Mouse (Mus musculus) left cerebral cortex, adult 2 months (tissue): ENCODE data around the gene Dram1. TPM values are rescaled to one million over a fixed set of nuclear protein-coding genes. Genes with fewer than 3 reads are reported as not detected.

Source experiments
- DNase-seq, 2 experiments: peaks; one replicate each; pipeline ENCODE4 v3.0.0; 2021 to 2022; ENCODE audit warnings: low spot score in 2 of 2, mixed read lengths in 1 of 2; ENCODE audit errors: extremely low spot score in 1 of 2
- H3K27ac ChIP-seq: fragments of 200-600 bp; 2 replicates; pipeline ENCODE4 v1.8.1; 2022
- H3K4me3 ChIP-seq: fragments of 200-600 bp; 2 replicates; pipeline ENCODE4 v1.8.1; 2022
- CTCF ChIP-seq: fragments of 200-600 bp; IDR thresholded peaks from 2 replicates; pipeline ENCODE4 v1.8.1; 2022; ENCODE audit warnings: antibody characterized with exemption, mild to moderate bottlenecking, moderate library complexity
- intact Hi-C: fragments of 180-260 bp; cut with DNase I; formaldehyde crosslinking; loops from one replicate; pipeline ENCODE4 v1.15.1; 2025
- total RNA-seq, 2 experiments: library from RNA; stranded (reverse); gene quantifications; 2 replicates each; pipeline ENCODE4 v1.2.3; 2021

Gene Dram1
- total RNA-seq, 2 experiments from 2014 or later, result 1.1 to 1.2 TPM

DNA sequence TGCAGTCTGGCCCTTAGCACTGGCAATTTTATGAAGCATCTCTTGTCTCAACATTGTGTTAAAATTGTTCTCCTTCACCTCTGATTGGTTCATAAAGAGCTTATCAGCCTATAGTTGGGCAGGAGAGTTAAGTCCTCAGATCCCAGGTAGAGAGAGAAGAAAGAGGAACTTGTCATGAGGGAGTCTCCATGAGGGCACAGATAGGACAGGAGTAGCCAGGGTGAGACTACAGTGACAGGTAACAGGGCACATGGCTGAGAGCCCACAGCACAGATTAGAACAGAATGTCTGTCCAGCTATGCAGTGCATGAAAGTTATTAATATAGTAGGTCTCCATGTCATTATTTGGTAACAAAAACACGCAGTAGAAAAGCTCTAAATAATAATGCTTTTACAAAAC, 16.7 kb downstream of the Dram1 start:
- H3K4me3 ChIP-seq, result no peak overlapping the region
- DNase-seq, result no peak
- no peak for TF ChIP-seq CTCF
- no peak overlapping the region for H3K27ac ChIP-seq
- intact Hi-C loops, result no loop called here

DNA sequence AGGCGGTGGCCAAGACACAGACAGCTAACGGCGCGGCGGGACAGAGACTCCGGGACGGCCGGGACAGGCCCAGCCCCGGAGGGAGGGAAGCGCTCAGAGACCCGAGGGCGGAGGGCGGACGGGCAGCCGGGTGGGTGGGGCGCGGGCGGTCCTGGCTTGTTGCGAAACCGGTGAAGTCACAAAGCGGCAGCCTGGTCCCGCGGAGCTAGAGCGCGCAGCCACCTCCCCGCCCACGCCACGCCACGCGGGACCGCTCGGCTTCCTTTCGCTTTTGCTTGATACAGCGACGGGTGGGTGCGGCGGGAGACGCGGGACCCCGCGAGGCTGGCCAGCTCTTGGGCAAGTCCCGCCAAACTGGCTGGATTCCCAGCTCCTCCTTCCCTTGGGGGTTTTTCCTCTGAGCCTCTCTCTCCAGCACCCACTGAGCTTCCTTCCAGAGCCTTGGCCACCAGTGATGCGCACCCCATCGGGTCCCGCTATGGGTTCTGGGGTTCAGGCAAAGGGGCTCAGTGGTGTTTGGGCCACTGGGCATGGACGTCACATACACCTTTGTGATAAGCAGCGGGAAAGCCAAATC, 21.8 kb downstream of the Dram1 start:
- Histone ChIP-seq H3K27ac (peak overlapping the region; percentile 38; the same call in 1 of the 2 replicates), H3K4me3 (peak overlapping the region; percentile 68)
- peak; percentile 59 to 67 for DNase-seq
- TF ChIP-seq CTCF, result no peak
- intact Hi-C loops, result no loop called here

DNA sequence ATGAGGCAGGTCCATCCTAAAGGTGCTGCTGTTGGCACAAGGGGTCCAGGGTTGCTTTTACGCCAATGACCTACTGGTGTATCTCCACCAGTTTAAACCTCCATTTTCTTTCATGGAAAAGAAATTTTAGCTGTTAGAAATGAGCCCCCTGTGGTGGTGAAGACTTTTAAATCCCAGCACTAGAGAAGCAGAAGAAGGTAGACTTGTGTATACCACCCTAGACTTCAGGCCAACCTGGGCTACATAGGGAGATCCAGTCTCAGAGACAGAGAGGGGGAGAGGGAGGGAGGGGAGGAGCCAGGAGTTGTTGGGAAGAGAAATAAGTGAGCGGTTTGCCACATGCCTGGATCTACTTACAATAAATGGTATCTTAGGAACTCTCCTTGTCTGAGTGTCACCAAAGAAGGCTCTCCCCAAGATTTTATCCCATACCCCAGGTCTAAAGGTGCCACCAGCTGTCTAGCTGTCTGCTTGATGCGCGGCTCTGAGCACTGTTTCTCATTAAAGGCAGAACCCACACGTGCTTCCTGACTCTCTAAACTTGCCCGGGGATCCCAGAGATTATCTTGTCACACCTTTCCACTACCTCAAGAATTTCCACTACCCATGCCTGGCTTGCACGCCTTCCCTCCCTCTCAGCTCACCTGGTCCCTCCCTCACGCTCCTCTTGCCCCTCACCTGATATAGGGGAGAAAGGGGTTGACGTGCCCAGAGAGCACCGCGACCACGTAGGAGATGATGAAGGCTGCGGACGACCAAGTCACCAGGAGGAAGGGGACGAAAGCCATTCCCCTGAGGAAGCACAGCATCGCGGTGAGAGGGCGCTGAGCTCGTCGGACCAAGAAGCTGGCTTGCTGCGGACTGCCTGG, 22.5 kb downstream of the Dram1 start:
- H3K4me3 ChIP-seq, result peak overlapping the region; percentile 68
- H3K27ac ChIP-seq, result no peak overlapping the region; the same call in 1 of the 2 replicates
- TF ChIP-seq CTCF, result no peak
- intact Hi-C loops, result no loop called here
- DNase-seq, result no peak

DNA sequence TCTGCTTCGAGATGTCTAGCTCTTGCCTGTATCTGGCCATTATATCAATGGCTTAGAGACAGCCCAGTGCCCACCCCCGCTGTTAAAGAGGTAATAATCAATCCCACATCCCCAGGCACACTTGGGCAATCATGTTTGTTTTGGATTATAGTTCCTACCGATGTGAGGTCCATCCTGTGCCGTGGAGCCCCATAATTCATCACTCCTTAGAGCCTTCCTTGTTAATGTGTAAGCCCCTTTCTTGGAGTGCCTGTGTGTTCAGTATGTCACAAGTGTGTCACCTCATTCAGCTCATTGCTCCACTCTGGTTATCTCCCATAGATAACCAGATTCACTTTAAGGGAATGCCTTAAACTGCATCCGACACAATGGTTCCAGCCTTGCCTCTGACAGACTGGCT, 24.3 kb downstream of the Dram1 start:
- no peak for DNase-seq
- intact Hi-C loops, result no loop called here

DNA sequence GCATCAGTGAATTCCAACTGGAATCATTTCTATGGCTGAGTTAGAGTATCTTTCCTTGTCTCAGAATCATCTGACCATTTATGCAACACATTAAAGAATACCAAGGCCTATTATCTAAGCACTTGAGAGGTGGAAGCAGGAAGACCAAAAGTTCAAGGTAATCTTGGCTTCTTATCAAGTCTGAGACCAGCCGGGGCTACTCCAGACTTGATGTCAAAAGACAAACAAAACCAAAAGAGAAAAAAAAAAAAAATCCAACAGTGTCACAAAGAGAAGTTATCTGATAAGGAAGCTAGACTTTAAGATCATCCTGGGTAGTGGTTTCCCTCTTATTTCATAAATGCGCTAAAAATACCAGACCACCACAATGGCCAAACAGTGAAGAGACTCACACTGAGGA, 26.3 kb downstream of the Dram1 start:
- intact Hi-C loops, result no loop called here
- Histone ChIP-seq H3K27ac (no peak overlapping the region), H3K4me3 (no peak overlapping the region)
- no peak for DNase-seq
- no peak for TF ChIP-seq CTCF

More for the DNA sequence above, 24.3 kb downstream of the Dram1 start:
- Histone ChIP-seq H3K4me3 (no peak overlapping the region), H3K27ac (no peak overlapping the region)
- no peak for TF ChIP-seq CTCF

DNA sequence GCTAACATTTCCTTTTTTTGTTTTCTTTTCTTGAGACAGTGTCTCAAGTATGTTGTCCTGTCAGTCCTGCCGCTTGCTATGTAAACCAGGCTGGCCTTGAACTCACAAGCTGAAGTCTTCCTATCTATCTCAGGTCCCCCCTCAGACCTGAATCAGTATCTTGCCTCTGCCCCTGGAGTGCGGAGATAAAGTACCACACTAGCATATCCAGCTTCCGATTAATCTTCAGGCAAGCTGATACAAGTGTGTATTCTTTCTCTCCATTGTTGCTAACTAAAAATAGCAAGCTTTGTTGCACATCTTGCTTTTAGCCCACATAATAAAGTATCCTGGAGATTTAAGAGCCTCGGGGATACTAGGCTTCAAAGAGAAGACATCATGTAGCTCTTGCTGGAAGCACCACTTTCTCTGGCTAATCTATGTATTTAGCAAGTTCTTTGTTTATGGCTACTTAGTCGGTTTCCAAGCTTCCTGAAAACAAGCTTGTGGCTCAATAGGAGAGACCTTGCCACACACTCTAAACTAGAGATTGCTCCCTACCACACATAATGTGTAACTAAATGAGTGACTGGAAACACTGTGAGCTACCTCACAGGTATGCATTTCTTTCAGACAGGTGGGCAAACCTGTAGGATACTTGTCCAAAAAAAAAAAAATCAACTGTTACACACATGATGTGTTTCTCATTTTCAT, 27.3 kb downstream of the Dram1 start:
- Histone ChIP-seq H3K4me3 (no peak overlapping the region), H3K27ac (no peak overlapping the region)
- no peak for TF ChIP-seq CTCF
- intact Hi-C loops, result no loop called here
- no peak for DNase-seq

DNA sequence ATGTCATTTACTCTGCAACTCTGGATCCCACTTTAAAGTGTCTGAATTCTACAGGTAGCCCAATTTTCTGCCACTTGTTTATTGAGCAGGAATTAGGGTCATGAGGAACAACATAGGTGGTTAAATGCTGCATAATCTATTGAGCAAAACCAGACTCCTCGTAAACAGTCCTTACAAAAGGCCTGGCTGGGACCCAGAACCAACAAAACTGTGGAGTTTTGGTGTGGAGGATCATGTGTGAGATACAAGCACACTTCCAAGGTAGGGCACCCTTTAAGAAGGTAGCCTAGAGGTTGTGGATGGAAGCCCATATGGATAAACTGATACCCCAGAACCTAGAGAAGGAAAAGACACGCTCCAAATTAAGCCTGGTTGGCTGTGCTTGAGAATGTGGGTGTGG, 28.2 kb downstream of the Dram1 start:
- no peak for DNase-seq
- intact Hi-C loops, result no loop called here
- no peak for TF ChIP-seq CTCF

DNA sequence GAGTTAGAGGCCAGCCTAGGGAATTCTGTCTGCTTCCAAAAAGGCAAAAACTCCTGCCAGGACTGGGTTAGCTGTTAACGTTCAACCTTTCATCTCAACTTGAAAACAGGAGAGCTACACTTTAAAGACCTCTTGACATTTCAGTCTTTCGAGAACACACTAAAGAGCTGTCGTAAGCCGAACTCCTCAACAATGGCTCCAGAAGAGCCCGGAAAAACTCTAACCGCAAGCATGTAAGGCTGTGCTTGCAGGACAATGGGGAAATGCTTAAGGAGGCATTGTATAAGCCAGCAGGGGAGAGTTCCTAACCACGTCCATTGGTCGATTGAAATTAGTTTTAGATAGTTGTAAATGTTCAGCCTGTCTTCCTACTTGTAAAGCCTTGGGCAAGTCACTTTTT, 29.1 kb downstream of the Dram1 start:
- Histone ChIP-seq H3K4me3 (no peak overlapping the region), H3K27ac (no peak overlapping the region)
- TF ChIP-seq CTCF, result no peak
- no peak for DNase-seq
- intact Hi-C loops, result no loop called here

More for the DNA sequence above, 28.2 kb downstream of the Dram1 start:
- Histone ChIP-seq H3K27ac (no peak overlapping the region), H3K4me3 (no peak overlapping the region)

DNA sequence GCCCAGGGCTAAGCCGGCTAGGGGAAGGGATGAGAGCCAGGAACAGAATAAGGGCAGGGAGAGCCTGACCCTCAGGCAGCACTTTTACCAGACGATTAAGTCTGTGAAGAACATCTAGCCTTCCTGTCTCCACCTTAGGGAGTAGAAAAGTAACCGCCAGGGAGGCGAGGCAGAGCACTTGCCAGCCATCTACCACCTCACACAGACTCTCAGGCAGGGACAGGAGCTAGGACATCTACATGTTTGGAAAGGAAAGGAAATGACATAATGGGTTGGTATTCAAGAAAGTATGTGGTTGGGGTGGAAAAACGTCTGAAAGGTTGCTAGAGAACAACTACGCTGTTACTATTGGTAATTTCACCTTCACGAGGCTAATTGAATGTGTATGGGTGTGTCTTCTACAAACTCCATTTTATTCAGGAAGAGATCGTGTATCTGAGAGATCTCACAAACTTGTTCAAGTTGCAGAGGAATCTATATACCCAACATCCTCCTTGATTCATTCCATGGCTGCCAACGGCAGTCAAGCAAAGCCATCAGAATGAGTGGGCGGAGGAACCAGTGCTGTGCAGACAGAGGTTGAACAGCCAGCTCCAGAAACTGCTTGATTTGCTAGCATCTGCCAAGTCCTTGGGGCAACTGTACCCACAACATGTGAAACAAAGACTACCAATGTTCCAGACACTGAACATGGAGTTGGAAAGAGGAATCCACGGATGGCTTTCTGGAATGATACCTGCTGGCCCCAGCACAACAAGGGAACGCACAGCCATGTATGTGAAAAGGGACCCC, 32.2 kb downstream of the Dram1 start:
- intact Hi-C loops, result no loop called here
- TF ChIP-seq CTCF, result no peak
- Histone ChIP-seq H3K4me3 (no peak overlapping the region), H3K27ac (no peak overlapping the region)
- DNase-seq, result no peak

DNA sequence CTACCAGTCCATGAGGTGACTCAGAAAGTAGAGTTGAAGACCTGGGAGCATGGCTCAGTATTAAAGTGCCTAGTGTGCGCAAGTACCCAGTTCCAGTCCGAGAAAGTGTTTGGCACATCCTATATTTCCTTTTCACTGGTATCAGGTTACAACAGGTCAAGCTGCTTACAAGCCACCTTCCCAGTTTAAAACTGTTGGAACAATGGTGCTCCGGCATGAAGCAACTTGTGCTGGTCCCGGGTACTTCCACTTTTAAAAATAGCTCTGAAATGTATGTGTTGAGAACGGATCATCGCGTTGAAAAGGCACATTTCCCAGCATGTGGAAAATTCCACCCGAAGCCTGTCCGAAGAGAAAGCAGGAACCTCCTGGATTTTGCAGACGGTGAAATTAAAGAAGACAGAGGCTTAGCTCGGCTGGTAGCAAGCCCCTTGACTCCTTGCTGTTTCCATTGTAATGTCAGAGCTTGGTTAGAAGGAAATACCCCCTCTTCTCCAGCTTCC, 32.9 kb downstream of the Dram1 start:
- intact Hi-C loops, result no loop called here
- TF ChIP-seq CTCF, result no peak
- Histone ChIP-seq H3K27ac (no peak overlapping the region), H3K4me3 (no peak overlapping the region)
- DNase-seq, result no peak

DNA sequence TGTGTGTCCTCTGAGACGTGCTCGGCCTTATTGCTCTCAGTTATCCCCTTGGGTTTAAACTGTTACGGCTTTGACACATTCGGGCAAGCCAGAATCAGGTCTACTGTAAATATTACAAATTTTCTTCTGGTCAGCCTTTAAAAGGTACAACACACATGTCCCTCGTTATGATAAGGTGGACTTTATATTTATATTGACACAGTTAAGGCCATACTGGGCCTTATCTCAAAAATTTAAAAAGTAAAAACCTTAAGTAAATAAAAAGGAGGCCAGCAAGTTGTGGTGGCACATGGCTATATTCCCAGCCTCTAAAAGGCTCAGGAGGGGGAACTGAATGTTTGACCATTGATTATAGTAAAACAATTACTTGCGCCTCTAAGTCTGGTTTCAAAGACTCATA, 37.5 kb downstream of the Dram1 start:
- DNase-seq, result no peak
- TF ChIP-seq CTCF, result no peak
- intact Hi-C loops, result no loop called here
- no peak overlapping the region for H3K27ac ChIP-seq
- no peak overlapping the region for H3K4me3 ChIP-seq
